Mouse (Mus musculus): ENCODE data around the gene Syne2. TPM values are rescaled to one million over a fixed set of nuclear protein-coding genes. Genes with fewer than 3 reads are reported as not detected.
"Not testable (repeated sequence)": the region's sequence is repeated elsewhere in the genome, so short reads cannot be mapped to it uniquely, and the experiment has no call there.

Syne2 gene
- polyA plus RNA-seq, 1 experiment, result 9.8 TPM

DNA sequence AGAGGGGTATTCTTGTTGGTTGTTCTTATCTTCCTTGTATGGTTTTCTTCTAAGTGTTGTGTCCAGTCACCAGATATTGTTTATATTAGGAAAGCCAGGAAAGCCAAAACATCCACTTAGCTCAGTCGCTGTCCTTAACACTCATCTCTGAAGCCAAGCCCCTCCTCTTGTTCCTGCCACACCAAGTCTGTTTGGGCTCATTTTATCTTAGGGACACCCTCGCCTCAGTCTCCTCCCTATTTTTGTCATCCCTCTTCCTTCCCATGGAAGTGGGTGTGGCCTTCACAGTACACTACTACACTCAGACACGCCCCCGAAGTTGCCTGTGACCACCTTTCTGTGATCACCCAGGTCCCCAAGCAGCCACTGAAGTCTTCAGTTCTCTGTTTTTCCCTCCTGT lies 314.7 kb downstream of the Syne2 start:
- Histone ChIP-seq H3K4me1 (ENCODE audit: control insufficient read depth, insufficient read depth, low read length) (no peaks in the 10 kb centered on the region), H3K27ac (ENCODE audit: insufficient read depth, low read depth, low read length) (no peak overlapping the region), H3K4me3 (ENCODE audit: insufficient read depth, low read length) (no peak overlapping the region)
- TF ChIP-seq CTCF (IDR thresholded peaks at IDR 0.05; ENCODE audit: low read depth, low read length), result no peak
- no peak for TF ChIP-seq POLR2A (IDR thresholded peaks at IDR 0.05; ENCODE audit: borderline replicate concordance, low read depth, low read length)

DNA sequence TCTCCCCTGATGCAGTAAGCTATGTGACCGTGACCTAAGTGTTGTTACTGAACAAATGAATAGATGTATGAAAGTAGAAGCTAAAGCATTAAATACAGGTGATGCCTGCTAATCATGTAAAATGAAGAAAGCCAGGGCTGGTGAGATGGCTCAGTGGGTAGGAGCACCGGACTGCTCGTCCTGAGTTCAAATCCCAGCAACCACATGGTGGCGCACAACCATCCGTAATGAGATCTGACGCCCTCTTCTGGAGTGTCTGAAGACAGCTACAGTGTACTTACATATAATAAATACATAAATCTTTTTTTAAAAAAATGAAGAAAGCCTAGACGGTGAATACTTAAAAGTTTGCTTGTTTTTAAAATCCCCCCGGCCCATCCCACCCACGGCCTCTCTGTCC lies 315.1 kb downstream of the Syne2 start:
- not testable (repeated sequence) for H3K4me3 ChIP-seq (ENCODE audit: insufficient read depth, low read length); H3K27ac ChIP-seq (ENCODE audit: insufficient read depth, low read depth, low read length); H3K4me1 ChIP-seq (ENCODE audit: control insufficient read depth, insufficient read depth, low read length)
- peak; percentile 14; the same call in 1 of the 2 replicates for TF ChIP-seq CTCF (IDR thresholded peaks at IDR 0.05; ENCODE audit: low read depth, low read length)

DNA sequence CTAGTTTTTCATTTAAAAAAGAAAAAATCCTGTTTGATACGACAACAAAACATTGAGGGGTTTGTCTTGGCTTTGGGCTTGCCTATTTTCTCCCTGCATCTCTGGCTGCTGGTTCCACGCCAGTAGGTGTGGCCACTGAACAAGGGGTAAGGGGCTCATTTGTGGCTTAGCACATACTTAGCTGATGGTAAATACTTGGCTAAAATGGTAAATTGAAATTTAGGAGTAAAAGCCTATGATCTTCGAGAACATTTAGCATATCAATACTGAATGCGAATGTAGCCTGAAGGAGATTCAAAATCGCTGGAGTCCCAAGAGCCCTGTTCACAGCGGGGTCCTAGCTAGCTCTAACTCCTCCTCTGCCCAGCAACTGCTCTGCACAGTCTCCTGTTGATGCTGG lies 318.8 kb downstream of the Syne2 start:
- no peaks in the 10 kb centered on the region for H3K4me1 ChIP-seq (ENCODE audit: control insufficient read depth, insufficient read depth, low read length)
- H3K27ac ChIP-seq (ENCODE audit: insufficient read depth, low read depth, low read length), result no peak overlapping the region
- TF ChIP-seq POLR2A (IDR thresholded peaks at IDR 0.05; ENCODE audit: borderline replicate concordance, low read depth, low read length) (no peak), CTCF (IDR thresholded peaks at IDR 0.05; ENCODE audit: low read depth, low read length) (no peak)
- no peak overlapping the region for H3K4me3 ChIP-seq (ENCODE audit: insufficient read depth, low read length)

DNA sequence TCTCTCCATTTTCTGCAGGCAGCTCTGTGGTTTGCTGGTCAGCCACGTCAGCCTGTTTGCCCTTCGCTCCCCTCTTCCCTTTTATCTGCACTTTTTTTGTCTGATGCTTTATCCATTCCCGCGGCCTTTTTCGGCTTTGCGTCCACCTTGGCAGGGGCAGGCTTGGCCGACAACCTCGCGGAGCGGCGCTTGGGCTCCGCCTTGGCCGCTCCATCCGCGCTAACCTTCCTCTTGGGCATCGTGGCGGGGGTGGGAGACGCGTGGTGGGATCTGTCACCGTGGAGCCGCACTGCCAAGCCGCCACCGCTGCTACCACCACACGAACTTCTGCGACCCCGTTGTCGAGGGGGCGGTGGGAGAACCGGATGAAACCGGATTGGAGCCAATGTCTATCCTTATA lies 334.5 kb downstream of the Syne2 start:
- not testable (repeated sequence) for H3K4me1 ChIP-seq (ENCODE audit: control insufficient read depth, insufficient read depth, low read length); H3K4me3 ChIP-seq (ENCODE audit: insufficient read depth, low read length)

More for the DNA sequence above, 334.5 kb downstream of the Syne2 start:
- H3K27ac ChIP-seq (ENCODE audit: insufficient read depth, low read depth, low read length), result not testable (repeated sequence)

Other genes starting within 250 kb of the Syne2 start
- gene Ppp2r5e, start 221.9 kb upstream of the Syne2 start, polyA plus RNA-seq (2012; ENCODE audit: insufficient read depth, insufficient read length, missing spikeins), result 24.5 and 27.6 TPM in 2 replicates
- 13.7 and 15.0 TPM in 2 replicates for gene Wdr89, start 148.6 kb upstream of the Syne2 start, polyA plus RNA-seq (2012; ENCODE audit: insufficient read depth, insufficient read length, missing spikeins)
- gene Sgpp1, start 82.4 kb upstream of the Syne2 start, polyA plus RNA-seq (2012; ENCODE audit: insufficient read depth, insufficient read length, missing spikeins), result 137 and 144 TPM in 2 replicates